Mouse (Mus musculus): Measurements from ENCODE around the gene Shisa4.

- peak; percentile 47 for TF ChIP-seq CTCF (IDR thresholded peaks at IDR 0.05; ENCODE audit: low read depth)
- TF ChIP-seq EP300 (IDR thresholded peaks at IDR 0.05; ENCODE audit: low read depth), result no peak
Observed at GRCm38 (mm10) chr1:135368982-135369381, 6.1 kb downstream of the Shisa4 start.
